Mouse (Mus musculus) embryonic facial prominence, embryonic 15.5 days (tissue): ENCODE results near the gene Hoxc12. TPM values are rescaled to one million over a fixed set of nuclear protein-coding genes. Genes with fewer than 3 reads are reported as not detected.

Source experiments
- ATAC-seq: fragments of 200-750 bp; cut with Nextera tagmentation; 2 replicates; pipeline ENCODE4 v1.8.0; 2017; ENCODE audit warnings: low read depth, moderate TSS enrichment; ENCODE audit not compliant: insufficient number of reproducible peaks, low FRiP score, low TSS enrichment
- H3K27ac ChIP-seq: fragments of 300-500 bp; sonication (generic); replicated peaks from 2 replicates; pipeline ENCODE4 v1.5.1; 2015; ENCODE audit warnings: mild to moderate bottlenecking, inconsistent platforms
- H3K27me3 ChIP-seq: fragments of 300-500 bp; sonication (generic); 2 replicates; pipeline ENCODE4 v1.6.1; 2015; ENCODE audit warnings: inconsistent platforms
- H3K36me3 ChIP-seq: fragments of 300-500 bp; sonication (generic); 2 replicates; pipeline ENCODE4 v1.6.1; 2015; ENCODE audit warnings: mild to moderate bottlenecking, inconsistent platforms
- H3K4me1 ChIP-seq: fragments of 300-500 bp; sonication (generic); 2 replicates; pipeline ENCODE4 v1.6.1; 2015; ENCODE audit warnings: inconsistent platforms
- H3K4me2 ChIP-seq: fragments of 300-500 bp; sonication (generic); replicated peaks from 2 replicates; pipeline ENCODE4 v1.6.1; 2015; ENCODE audit warnings: mild to moderate bottlenecking, inconsistent platforms
- H3K4me3 ChIP-seq: fragments of 300-500 bp; sonication (generic); replicated peaks from 2 replicates; pipeline ENCODE4 v1.5.1; 2015; ENCODE audit warnings: mild to moderate bottlenecking, inconsistent platforms
- H3K9ac ChIP-seq: fragments of 300-500 bp; sonication (generic); 2 replicates; pipeline ENCODE4 v1.6.1; 2015; ENCODE audit warnings: inconsistent platforms
- H3K9me3 ChIP-seq: fragments of 300-500 bp; sonication (generic); replicated peaks from 2 replicates; pipeline ENCODE4 v1.6.1; 2016; ENCODE audit warnings: inconsistent platforms
- WGBS: fragments of 180-500 bp; shearing (Covaris S2); methylation state at CpG from one replicate; pipeline ENCODE4 v1.1.7; 2015; 5-methylcytosine and 5-hydroxymethylcytosine counted together
- microRNA-seq: library from miRNA; unstranded; fragments of <30 nt; microRNA quantifications from one replicate; pipeline ENCODE4, GENCODE M21; 2016; ENCODE audit warnings: borderline number of aligned reads
- polyA plus RNA-seq: library from polyadenylated mRNA; unstranded; fragments of >200 nt; fragmentation: Nextera tagmentation; extraction: Ambion mirVana; gene quantifications from 2 replicates; pipeline ENCODE4 v1.2.1, GENCODE M21; 2015

Gene Hoxc12
- polyA plus RNA-seq, 1 experiment from 2014 or later = 0.21 TPM

GRCm38 (mm10) chr15:102987124-102987833 lies 50.7 kb downstream of the Hoxc12 start:
- Histone ChIP-seq H3K4me1 (peaks cover 6% of the 10 kb centered on the region; the same call in 1 of the 2 replicates), H3K36me3 (no peaks in the 10 kb centered on the region), H3K9ac (no peak overlapping the region), H3K4me2 (no peak overlapping the region), H3K9me3 (no peaks in the 10 kb centered on the region), H3K27me3 (peaks cover 95% of the 10 kb centered on the region), H3K4me3 (no peak overlapping the region), H3K27ac (no peak overlapping the region)
- WGBS = 2% methylated on average over 21 of the region's 21 CpGs
- ATAC-seq = peak; percentile 39; the same call in 1 of the 2 replicates

- peaks cover 6% of the 10 kb centered on the region; the same call in 1 of the 2 replicates for H3K4me1 ChIP-seq
- ATAC-seq = no peak
- no peak overlapping the region for H3K4me3 ChIP-seq
- no peaks in the 10 kb centered on the region for H3K36me3 ChIP-seq
- no peak overlapping the region for H3K27ac ChIP-seq
- H3K9ac ChIP-seq = no peak overlapping the region
- 14% methylated on average over 5 of the region's 5 CpGs for WGBS
- no peak overlapping the region for H3K4me2 ChIP-seq
- peaks cover 96% of the 10 kb centered on the region for H3K27me3 ChIP-seq
- no peaks in the 10 kb centered on the region for H3K9me3 ChIP-seq
These were observed 51.5 kb downstream of the Hoxc12 start for GRCm38 (mm10) chr15:102988078-102988477.

Small RNA genes lying within 50 kb of the gene (microRNA-seq; reads per million reads assigned to microRNA genes)
- gene Mir196a-2 = 9.7 reads per million, percentile 28 among the genes with 10 or more reads in this experiment

Other genes with a start within 250 kb of the Hoxc12 start
- gene Calcoco1, start 214.6 kb upstream of the Hoxc12 start, polyA plus RNA-seq = 67.2 and 69.0 TPM in 2 replicates
- 4.0 and 5.2 TPM in 2 replicates for gene Hoxc13, start 15.7 kb upstream of the Hoxc12 start, polyA plus RNA-seq
- gene Hoxc11, start 17.7 kb downstream of the Hoxc12 start, polyA plus RNA-seq = not detected in 2 replicates
- not detected in 2 replicates for gene Hoxc10, start 30.0 kb downstream of the Hoxc12 start, polyA plus RNA-seq
- 2.0 and 2.1 TPM in 2 replicates for gene Hoxc5, start 30.7 kb downstream of the Hoxc12 start, polyA plus RNA-seq
- gene Hoxc9, start 39.7 kb downstream of the Hoxc12 start, polyA plus RNA-seq = not detected in 2 replicates
- gene Hoxc8, start 53.9 kb downstream of the Hoxc12 start, polyA plus RNA-seq = not detected in 2 replicates
- gene Hoxc6, start 61.5 kb downstream of the Hoxc12 start, polyA plus RNA-seq = 0.11 and 0.35 TPM in 2 replicates
- 1.1 TPM in 2 replicates for gene Hoxc4, start 82.2 kb downstream of the Hoxc12 start, polyA plus RNA-seq
- 17.9 and 18.0 TPM in 2 replicates for gene Smug1, start 230.3 kb downstream of the Hoxc12 start, polyA plus RNA-seq